Mouse (Mus musculus) layer of hippocampus, adult 11-12 months (tissue): Measurements from ENCODE around the gene Btbd11.

Source experiments
- DNase-seq: peaks from one replicate; pipeline ENCODE4 v3.0.0; 2022; ENCODE audit warnings: low spot score

Btbd11 gene

DNA sequence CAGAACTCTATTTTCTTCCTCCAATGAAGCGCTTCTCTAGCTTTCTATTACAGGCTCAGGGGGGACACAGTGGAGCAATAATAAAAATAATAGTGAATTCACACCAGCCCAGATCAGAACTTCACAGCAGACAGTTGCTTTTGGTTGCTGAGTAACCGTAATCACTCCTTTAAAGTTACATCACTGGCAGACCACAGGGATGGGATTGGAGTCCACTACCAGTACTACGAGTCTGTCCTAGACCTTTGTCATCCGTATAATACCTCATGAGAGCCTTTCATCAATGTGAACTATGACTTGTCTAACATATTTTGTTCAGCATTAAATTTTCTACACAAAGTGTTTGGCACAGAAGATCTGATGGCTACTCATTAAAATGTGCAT lies 35.0 kb downstream of the Btbd11 start:
- no peak for DNase-seq

GRCm38 (mm10) chr10:85425756-85426155 lies 39.1 kb downstream of the Btbd11 start:
- no peak for DNase-seq

DNA sequence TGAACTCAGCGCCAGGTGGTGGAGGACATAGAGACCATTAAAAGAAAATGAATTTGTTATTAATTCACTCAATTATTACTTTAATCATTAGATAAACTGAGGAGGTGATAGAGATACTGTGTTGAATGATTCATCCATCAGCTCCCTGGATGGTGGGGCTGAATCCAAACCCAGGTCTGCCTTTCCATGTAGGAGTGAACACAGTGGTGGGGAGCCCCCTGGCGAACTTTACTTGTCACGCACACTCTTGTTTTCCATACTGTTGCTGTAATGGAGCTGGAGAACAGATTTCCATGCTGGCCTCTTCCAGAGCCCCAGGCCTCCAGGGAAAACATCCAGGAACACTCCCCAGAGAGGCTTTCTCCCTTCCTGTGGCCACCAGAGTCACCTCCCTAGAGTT lies 50.6 kb downstream of the Btbd11 start:
- no peak for DNase-seq

DNA sequence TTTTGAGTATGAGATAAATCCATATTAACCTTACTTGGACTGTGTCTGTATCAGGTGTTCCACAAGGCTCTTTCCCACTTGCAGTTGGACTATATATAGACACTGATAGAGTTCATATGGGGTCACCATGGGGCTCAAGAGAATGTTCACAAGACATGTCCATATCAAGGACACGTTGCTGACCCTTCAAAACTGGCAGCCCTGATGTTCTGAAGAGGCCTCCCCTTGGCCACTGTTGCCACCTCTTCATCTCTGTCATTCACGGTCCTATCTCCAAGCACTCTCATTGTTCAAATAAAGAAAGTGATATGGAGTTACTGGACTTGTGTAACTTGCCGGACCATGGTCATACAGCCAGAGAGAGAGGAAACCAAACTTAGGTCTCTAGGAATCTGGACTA lies 56.8 kb downstream of the Btbd11 start:
- DNase-seq, result no peak

DNA sequence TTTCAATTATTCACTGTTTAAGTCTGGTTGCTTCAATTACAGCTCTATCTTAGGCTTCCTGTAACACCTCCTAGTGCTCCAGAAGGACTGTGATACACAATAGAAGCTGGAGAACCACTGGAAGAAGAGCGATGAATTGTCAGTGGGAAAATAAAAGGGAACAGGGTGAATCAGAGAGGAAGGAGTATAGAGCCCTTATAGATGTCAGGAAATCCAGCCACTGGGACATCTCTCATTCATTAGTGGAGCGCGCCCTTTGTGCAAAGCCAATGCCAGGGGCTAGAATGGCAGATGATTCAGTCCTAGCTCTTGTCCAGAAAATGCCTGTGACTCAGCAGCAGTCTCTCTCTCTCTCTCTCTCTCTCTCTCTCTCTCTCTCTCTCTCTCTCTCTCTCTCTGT lies 59.3 kb downstream of the Btbd11 start:
- no peak for DNase-seq

GRCm38 (mm10) chr10:85446700-85447099 lies 60.1 kb downstream of the Btbd11 start:
- no peak for DNase-seq

DNA sequence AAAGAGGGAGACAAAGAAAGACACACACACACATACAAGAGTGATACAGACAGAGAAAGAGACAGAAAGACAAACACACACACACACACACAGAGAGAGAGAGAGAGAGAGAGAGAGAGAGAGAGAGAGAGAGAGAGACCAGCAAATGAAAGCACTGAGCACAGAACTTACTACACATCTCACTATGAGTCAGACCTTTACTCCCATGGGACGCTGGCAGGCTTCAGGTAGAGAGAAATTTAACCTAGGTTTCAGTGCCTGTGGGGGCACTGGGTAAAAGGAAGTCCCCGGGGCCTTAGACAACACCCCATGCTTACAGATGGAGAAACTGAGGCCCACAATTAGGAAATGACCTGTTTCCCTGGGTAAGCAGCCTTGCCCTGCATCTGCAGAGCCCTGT lies 61.3 kb downstream of the Btbd11 start:
- DNase-seq, result no peak

DNA sequence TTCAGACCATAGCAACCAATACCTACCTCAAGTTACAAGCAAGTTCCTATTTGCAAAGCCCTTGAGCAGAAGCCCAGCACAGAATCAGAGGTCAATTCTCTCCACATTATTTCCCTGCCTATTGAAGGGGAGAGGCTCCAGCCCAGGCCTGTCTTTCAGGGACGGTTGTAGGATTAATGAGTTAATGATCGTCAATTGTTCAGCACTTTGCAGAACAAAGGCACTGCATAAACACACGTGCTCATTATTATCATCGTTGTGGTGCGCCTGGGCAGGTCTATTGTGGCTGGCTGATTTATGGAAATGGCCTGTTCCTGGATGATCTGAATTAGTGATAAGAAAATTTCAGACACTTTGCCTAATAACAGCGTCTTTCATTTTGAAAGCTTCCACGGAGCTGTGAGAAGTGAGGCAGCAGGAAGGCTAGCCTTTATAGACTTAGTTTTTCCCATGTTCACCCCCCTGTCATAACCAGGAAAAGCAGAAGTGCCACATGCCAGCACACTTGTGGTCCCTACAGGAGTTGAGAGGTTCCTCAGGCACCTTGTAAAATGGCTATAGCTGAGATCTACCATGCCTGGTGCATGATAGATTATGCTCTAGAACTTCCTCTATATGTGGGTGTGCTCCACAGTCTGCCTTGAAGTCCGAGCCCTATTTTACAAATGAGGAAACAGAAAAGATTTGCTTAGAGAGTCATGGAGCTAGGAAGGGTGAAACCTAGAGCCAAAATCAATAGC lies 65.2 kb downstream of the Btbd11 start:
- no peak for DNase-seq

DNA sequence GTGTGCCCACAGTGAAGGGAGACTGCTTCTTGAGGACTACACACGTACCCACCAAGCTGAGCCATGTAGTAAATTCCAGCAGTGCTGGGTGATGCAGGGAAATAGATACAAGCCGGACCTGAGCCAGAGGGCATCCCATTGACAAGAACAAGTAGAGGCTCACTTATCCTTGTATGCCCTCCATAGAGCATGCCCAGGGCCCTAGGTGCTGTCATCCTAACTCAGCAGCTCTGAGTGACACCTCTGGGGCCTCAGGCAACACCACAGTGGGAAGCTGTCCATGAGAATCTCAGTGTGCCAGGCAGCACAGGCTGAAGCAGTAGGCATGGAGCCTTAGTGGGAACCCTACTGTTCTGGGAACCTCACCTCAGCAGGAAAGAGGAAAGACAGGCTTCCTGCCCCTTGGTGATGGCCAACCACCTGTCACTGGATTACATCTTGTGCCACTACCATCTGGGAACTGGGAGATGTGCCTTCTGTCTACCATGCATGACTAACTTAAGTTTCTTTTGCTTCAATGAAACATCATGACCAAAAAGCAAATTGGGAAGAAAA lies 66.7 kb downstream of the Btbd11 start:
- DNase-seq, result no peak

DNA sequence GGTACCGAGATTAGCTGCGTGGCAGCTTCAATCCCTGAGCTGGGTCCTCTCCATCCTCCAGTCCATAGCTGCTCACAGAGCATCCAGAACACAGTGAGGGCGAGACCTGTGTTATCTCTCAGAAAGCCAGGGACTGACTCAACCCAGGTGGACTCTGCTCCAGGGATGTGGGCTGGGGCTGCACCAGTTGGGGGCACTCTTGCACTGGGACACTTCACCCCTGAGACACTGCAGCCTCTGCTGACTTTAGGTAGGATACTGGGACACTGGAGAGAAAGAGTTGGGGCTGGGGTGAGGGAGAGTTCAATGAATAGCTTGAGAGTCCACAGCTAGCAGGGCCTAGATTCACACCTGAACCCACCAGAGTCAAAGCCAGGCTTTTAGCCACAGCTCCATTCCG lies 69.4 kb downstream of the Btbd11 start:
- DNase-seq, result no peak

GRCm38 (mm10) chr10:85458744-85459344 lies 72.2 kb downstream of the Btbd11 start:
- no peak for DNase-seq

GRCm38 (mm10) chr10:85460736-85461135 lies 74.1 kb downstream of the Btbd11 start:
- DNase-seq, result no peak

- DNase-seq, result no peak
Observed at GRCm38 (mm10) chr10:85464152-85464551, 77.5 kb downstream of the Btbd11 start.

GRCm38 (mm10) chr10:85465516-85466408 lies 79.1 kb downstream of the Btbd11 start:
- no peak for DNase-seq

- no peak for DNase-seq
Observed at GRCm38 (mm10) chr10:85466409-85466761, 79.8 kb downstream of the Btbd11 start.

DNA sequence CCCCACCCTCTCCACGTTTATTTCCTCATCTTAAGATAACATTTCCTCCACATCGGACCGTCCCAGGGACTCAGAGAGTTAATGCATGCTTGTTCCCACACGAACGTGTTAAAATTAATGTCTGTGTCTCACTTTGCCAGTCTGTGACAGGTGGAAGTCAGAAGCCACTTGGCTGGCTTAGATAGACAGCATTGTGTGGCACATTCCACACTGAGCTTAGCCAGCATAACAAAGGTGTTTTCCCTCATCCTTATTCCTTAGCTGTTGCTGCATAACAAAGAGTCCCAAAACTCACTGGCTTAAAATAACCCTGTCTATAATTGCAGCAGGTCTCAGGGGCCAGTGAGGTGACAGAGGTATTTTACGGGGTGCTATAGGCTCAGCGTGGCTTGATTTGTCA lies 80.8 kb downstream of the Btbd11 start:
- DNase-seq, result no peak

DNA sequence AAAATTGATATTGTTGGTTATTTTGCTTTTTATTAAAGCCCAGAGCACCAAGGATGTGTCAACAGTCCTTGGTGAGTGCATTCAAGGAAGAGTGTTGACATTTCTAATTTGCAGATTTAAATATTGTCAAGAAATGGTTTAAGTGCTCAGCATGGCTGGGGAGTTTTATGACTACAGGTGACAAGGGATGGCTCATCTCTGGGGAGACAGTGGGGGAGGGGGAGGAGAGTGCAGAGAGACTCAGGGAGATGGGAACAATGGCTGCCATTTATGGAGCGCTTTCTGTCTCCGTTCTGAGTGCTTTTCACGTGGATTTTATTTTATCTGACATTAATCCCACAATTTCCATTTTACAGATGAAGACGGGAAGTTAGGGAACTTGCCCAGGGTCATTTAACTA lies 81.9 kb downstream of the Btbd11 start:
- DNase-seq, result no peak

DNA sequence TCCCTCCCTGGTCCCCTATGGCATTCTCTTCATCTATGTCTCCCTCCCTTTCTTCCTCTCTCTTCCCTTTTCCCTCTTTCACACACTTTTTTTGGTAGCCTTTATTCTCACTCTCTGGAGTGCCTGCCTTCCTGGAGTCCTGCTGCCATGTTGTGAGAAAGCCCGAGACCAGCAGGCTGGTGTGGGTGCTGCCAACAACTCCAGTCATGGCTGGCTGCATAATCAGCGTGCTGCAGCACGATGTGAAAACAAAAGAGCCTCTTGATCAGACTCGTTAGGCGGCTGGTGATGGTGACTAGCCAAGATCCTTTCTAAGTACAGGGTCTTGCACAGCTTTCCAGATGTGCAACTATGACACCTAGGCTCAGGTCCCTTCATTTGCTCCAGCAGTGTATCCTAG lies 82.7 kb downstream of the Btbd11 start:
- DNase-seq, result no peak

- no peak for DNase-seq
Observed at GRCm38 (mm10) chr10:85473265-85473664, 86.7 kb downstream of the Btbd11 start.

GRCm38 (mm10) chr10:85473871-85474270 lies 87.3 kb downstream of the Btbd11 start:
- no peak for DNase-seq

- no peak for DNase-seq
Observed at GRCm38 (mm10) chr10:85475642-85476345, 89.2 kb downstream of the Btbd11 start.

DNA sequence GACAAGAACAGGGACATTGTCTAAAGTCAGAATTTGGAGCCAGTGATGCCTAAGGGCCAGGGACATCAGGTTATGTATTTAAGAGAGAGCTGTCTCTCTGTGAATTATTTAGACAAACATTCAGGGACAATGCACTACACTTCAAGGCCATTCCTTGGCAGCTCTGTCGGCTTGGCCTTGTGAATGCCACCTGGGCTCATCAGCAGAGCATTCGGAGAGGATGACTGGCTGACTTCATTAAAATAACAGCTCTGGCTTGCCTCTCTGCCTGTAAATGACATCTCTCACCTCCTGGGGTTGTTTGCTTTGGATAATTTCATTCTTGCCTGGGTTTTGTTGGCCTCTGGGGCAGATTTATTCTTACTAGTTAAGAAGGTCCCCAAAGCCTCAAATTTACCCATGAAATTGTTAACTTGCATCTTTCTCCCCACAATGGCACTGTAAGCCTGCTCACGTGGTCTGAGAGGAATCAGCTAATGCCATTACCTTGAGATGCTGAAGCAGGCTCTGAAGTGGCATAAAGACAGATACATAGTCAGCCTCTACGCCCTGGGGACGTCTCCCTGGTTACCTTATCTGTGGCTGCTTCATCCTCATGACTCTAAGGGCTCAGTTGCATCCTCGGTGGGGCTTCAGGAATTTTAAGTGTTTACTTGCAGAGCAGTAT lies 93.5 kb downstream of the Btbd11 start:
- DNase-seq, result no peak
